Mouse (Mus musculus) liver, embryonic 14.5 days (tissue): Measurements from ENCODE around the gene Hip1.

Experiments used
- CTCF ChIP-seq: IDR thresholded peaks from 2 replicates; pipeline ENCODE4 v1.5.1; 2016; ENCODE audit warnings: antibody characterized with exemption, low read depth, control low read depth
- EP300 ChIP-seq: IDR thresholded peaks from 2 replicates; pipeline ENCODE4 v1.6.1; 2016; ENCODE audit warnings: antibody characterized with exemption, low read depth

DNA sequence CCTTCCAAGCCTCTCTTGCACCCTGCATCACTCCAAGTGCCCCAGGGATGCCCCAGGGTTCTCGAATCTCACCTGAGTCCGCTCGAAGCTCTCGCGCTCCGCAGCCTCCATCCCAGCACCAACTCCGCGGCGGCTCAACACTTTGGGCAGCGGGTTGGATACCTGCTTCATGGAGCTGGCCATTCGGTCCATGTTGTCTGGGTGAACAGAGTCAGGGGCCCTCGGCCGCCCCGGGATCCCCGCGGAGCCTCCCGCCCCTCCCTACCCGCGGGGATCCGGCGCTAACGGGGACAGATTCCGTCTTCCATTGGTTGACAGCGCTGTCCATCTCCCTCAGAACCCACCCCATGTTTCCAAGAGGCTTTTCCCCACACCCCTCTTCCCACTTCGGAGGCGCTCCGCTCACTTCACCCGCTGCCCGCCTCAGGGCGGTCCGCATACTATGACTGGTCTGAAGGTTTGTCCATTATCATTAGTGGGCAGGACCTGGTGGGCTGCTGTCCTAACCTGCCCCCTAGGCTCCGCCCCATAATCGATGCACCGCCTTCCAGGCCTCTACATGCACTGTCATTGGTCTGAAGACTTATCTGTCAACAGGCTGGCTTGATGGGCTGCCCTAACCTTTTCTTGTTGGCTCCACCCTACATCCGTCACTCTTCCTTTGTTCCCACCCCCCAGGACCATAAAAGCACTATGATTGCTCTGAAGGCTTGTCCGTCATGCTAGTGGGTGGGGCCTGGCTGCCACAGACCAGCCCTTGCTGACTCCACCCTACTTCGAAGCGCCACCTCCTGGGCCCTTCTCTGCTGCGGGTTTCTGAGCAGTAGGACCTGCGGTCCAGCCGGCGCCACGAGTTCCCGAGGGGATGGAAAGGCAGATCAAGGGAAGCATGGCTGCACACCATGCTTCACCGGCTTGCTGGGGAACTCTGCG, at the start of gene Hip1:
- TF ChIP-seq CTCF (peak; percentile 60), EP300 (no peak)
